15 mouse cellular contexts compared by ENCODE assay signal in the genomic region with DNA sequence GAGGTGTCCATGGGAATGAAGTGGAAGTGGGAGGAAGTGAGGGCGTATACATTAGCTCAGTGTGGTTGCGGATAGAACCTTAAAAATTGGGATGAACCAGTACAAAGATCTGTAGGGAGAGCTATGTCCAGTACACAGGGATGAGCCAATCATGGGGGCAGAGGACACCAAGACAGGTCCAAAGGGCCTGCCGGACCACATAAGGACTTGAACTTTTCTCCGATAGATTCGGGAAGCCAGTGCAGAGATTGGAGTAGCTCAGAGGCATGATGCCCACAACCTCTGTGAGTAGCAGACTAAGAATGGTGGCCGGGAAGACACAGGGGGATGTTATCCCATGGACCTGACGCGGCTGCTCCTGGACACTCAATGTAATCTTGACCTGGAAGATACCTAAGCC. TPM values are rescaled to one million over a fixed set of nuclear protein-coding genes. Genes with fewer than 3 reads are reported as not detected.
DNase-seq lines count a peak whose midpoint lies in the region; ATAC-seq lines count a peak whose summit lies in the region.
"Had no signal": no experiment of that assay in that cellular context is flagged by ENCODE, and none has a peak within 500 bp of the region (broad histone marks: within the 10 kb centered on the region; RNA-seq: fewer than 3 reads in every experiment).

No protein-coding gene starts in this region.

- no peaks in the 10 kb centered on the region for H3K36me3 ChIP-seq in heart, embryonic 10.5 days
- no peaks in the 10 kb centered on the region for H3K36me3 ChIP-seq in midbrain, embryonic 10.5 days
- H3K36me3 ChIP-seq in midbrain, embryonic 16.5 days (ENCODE audit: control insufficient read depth, insufficient read depth, low read length), result no peaks in the 10 kb centered on the region
- no peaks in the 10 kb centered on the region for H3K36me3 ChIP-seq in limb, embryonic 10.5 days
- H3K36me3 ChIP-seq: heart, embryonic 13.5 days; hindbrain, embryonic 12.5 days had no signal

- H3K27me3 ChIP-seq in heart, embryonic 10.5 days (ENCODE audit: insufficient read depth, poor library complexity, severe bottlenecking), result peaks cover 73% of the 10 kb centered on the region
- peaks cover 67% of the 10 kb centered on the region for H3K27me3 ChIP-seq in midbrain, embryonic 10.5 days (ENCODE audit: low read depth, poor library complexity, severe bottlenecking)
- peaks cover 6% of the 10 kb centered on the region; the same call in 1 of the 2 replicates for H3K27me3 ChIP-seq in midbrain, embryonic 16.5 days (ENCODE audit: control insufficient read depth, insufficient read depth, low read depth, low read length)
- H3K27me3 ChIP-seq in limb, embryonic 10.5 days (ENCODE audit: low read depth, poor library complexity, severe bottlenecking), result peaks cover 35% of the 10 kb centered on the region

- H3K9ac ChIP-seq in midbrain, embryonic 16.5 days (ENCODE audit: low read depth, low read length), result no peak overlapping the region
- H3K9ac ChIP-seq: hindbrain, embryonic 12.5 days had no signal

- H3K4me2 ChIP-seq in midbrain, embryonic 16.5 days (ENCODE audit: low read length), result no peak overlapping the region

- no peaks in the 10 kb centered on the region for H3K9me3 ChIP-seq in heart, embryonic 10.5 days
- peaks cover 17% of the 10 kb centered on the region for H3K9me3 ChIP-seq in midbrain, embryonic 10.5 days (replicated peaks)
- H3K9me3 ChIP-seq in midbrain, embryonic 16.5 days (replicated peaks; ENCODE audit: control insufficient read depth, low read length, poor library complexity, severe bottlenecking), result no peaks in the 10 kb centered on the region
- no peaks in the 10 kb centered on the region for H3K9me3 ChIP-seq in limb, embryonic 10.5 days (replicated peaks)

- H3K27ac ChIP-seq in heart, embryonic 10.5 days, result 0 out of 2 replicates have a peak overlapping the region, but pooled peaks have one; percentile 76
- peak overlapping the region; percentile 83 for H3K27ac ChIP-seq in midbrain, embryonic 10.5 days (replicated peaks)
- no peak overlapping the region for H3K27ac ChIP-seq in midbrain, embryonic 16.5 days (ENCODE audit: low read length)
- H3K27ac ChIP-seq in limb, embryonic 10.5 days, result peak overlapping the region; percentile 84; the same call in 1 of the 2 replicates

- ATAC-seq in midbrain, embryonic 16.5 days, result no peak

- H3K4me3 ChIP-seq in heart, embryonic 10.5 days, result no peak overlapping the region
- H3K4me3 ChIP-seq in midbrain, embryonic 10.5 days, result no peak overlapping the region
- H3K4me3 ChIP-seq in midbrain, embryonic 16.5 days (ENCODE audit: low read depth, low read length), result no peak overlapping the region
- no peak overlapping the region for H3K4me3 ChIP-seq in limb, embryonic 10.5 days
- H3K4me3 ChIP-seq: heart, embryonic 13.5 days; hindbrain, embryonic 12.5 days had no signal

- 79% methylated on average over 8 of the region's 8 CpGs for WGBS in heart, embryonic 10.5 days
- WGBS in midbrain, embryonic 10.5 days, result 84% methylated on average over 8 of the region's 8 CpGs
- WGBS in midbrain, embryonic 16.5 days, result 93% methylated on average over 8 of the region's 8 CpGs
- WGBS in limb, embryonic 10.5 days, result 87% methylated on average over 8 of the region's 8 CpGs

- DNase-seq in heart, embryonic 10.5 days (ENCODE audit: low spot score), result no peak
- no peak for DNase-seq in heart, adult 18-20 months
- no peak for DNase-seq in midbrain, embryonic 10.5 days (ENCODE audit: low spot score)
- DNase-seq in limb, embryonic 10.5 days (ENCODE audit: low spot score), result no peak
- no peak for DNase-seq in urinary bladder, postnatal 36 days (ENCODE audit: low spot score in 2 of 2)
- DNase-seq: adrenal gland, adult 2 months; adrenal gland, postnatal 25 days; cerebellum, adult 18-20 months; cerebellum, adult 9-11 months; cerebellum, postnatal 36 days; gastrocnemius, postnatal 10 days; heart, postnatal 36 days had no signal

- H3K4me1 ChIP-seq in heart, embryonic 10.5 days, result peaks cover 28% of the 10 kb centered on the region
- H3K4me1 ChIP-seq in midbrain, embryonic 10.5 days, result peaks cover 55% of the 10 kb centered on the region
- H3K4me1 ChIP-seq in midbrain, embryonic 16.5 days (ENCODE audit: control insufficient read depth, insufficient read depth, low read length), result peaks cover 12% of the 10 kb centered on the region; the same call in 1 of the 2 replicates
- peaks cover 50% of the 10 kb centered on the region for H3K4me1 ChIP-seq in limb, embryonic 10.5 days

RNA-seq across cellular contexts. Expression of a gene that starts 12.0 kb away (rescaled TPM):
- polyA plus RNA-seq in heart, embryonic 10.5 days (2016; fragmentation: Nextera tagmentation; extraction: Ambion mirVana), result 15.6 and 25.4 TPM in 2 replicates
- total RNA-seq in heart, adult 18-20 months (2021), result 10 to 100 TPM; 15.2 to 21.9 TPM
- polyA plus RNA-seq in midbrain, embryonic 10.5 days (2016; fragmentation: Nextera tagmentation; extraction: Ambion mirVana), result 48.7 and 55.8 TPM in 2 replicates
- polyA plus RNA-seq in midbrain, embryonic 16.5 days (2015; fragmentation: Nextera tagmentation; extraction: Ambion mirVana), result 27.4 and 29.7 TPM in 2 replicates
- polyA plus RNA-seq in limb, embryonic 10.5 days (2016; fragmentation: Nextera tagmentation; extraction: Ambion mirVana), result 53.4 and 55.7 TPM in 2 replicates
